Mouse (Mus musculus): ENCODE measurements around the gene Urad. TPM values are rescaled to one million over a fixed set of nuclear protein-coding genes. Genes with fewer than 3 reads are reported as not detected.

Gene Urad
- total RNA-seq, 4 experiments from 2014 or later, result not detected

DNA sequence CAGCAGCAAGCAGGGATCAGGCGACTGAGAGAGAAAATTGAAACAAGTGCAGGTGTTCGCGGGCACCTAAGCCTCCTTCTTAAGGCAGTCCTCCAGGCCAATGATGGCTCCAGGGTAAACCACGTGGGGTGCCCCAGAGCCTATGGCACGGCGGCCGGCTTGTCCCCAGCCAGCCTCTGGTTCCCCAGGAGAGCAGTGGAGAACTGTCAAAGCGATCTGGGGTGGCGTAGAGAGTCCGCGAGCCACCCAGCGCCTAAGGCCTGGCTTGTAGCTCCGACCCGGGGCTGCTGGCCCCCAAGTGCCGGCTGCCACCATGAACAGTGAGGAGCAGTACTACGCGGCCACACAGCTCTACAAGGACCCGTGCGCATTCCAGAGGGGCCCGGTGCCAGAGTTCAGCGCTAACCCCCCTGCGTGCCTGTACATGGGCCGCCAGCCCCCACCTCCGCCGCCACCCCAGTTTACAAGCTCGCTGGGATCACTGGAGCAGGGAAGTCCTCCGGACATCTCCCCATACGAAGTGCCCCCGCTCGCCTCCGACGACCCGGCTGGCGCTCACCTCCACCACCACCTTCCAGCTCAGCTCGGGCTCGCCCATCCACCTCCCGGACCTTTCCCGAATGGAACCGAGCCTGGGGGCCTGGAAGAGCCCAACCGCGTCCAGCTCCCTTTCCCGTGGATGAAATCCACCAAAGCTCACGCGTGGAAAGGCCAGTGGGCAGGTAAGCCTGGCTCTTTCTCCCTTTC, 52.1 kb downstream of the Urad start, which contains the start of gene Pdx1:
Pdx1 (plus strand) TSS at position 34 of the 747 bp plus-strand sequence.
- DNase-seq (ENCODE audit: low spot score), result no peak

DNA sequence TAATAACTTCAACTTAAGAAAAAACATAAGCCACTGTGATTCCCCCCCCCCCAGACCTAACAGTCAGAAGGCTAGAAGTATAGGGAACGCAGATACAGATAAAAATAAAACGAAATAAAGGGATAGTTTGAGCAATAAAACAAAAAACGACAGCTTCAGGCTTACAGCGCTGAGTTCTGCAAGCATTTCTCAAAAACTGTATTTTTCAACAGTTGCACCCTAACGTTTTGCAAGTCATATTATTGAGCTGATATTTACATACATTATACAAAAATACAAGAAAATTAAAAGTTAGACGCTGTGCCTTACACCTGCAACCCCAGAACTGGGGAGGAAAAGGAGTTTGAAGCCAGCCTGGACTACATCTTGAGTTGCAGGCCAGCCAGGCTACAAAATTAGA, 52.9 kb downstream of the Urad start:
- no peak for DNase-seq (ENCODE audit: low spot score)

DNA sequence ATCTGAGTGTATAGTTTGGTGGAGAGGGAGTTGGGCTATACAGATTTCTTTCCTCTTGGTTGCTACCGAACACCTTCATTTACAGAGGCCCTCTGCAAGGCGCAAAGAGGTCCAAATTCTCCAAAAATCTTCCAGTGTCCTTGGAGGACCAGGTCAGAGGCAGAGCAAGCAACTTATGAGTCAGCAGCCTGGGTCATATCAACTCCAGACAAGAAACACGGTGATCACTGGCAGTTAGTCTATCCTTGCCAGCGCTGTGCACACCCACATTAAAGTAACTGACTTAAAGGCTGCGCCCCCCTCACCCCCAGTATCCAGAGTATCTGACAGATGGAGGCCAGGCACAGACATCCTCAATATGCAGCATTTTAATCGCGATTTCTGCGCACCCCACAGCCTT, 53.5 kb downstream of the Urad start:
- no peak for DNase-seq (ENCODE audit: low spot score)

DNA sequence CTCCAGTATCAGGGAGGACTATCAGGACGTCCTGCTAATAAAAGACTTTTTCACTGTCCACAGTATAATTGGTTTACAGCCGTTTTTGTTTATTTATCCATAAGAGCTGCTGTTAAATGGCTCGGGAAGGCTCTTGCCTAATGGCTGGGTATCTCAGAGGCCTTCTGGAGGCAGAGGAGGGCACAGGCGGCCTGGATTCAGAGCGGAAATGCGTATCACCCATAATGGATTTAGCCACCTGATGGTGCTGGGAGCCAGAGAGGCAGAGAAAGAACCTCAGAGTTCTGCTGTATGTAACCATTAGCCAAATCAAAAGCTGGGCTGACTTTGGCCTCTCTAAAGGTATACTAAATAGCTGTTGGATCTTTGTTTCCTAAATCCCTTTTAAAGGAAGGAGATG, 54.8 kb downstream of the Urad start:
- no peak for DNase-seq (ENCODE audit: low spot score)

Small RNAs within 50 kb of the gene (microRNA-seq; reads per million reads assigned to microRNA genes)
- gene Mir7k, result not detected

Other genes with a start within 250 kb of the Urad start
- gene Lnx2, start 245.9 kb downstream of the Urad start, total RNA-seq (2022), result 10 to 100 TPM in 2 of 4 experiments, 1 to 10 TPM in 2; 7.4 to 11.5 (median 9.4) TPM
- gene Polr1d, start 245.4 kb downstream of the Urad start, total RNA-seq (2022), result 10 to 100 TPM; 66.0 to 75.4 (median 70.5) TPM
- gene Gsx1, start 133.7 kb downstream of the Urad start, total RNA-seq (2022), result not detected
- not detected for gene Pdx1, start 52.5 kb downstream of the Urad start, total RNA-seq (2022)
- gene Cdx2, start 15.2 kb downstream of the Urad start, total RNA-seq (2022), result not detected
- under 1 TPM in 1 of 4 experiments, not detected in 3; 0.17 TPM for gene Flt3, start 78.0 kb upstream of the Urad start, total RNA-seq (2022)
- 10 to 100 TPM; 27.8 to 37.4 (median 29.4) TPM for gene Pan3, start 107.7 kb upstream of the Urad start, total RNA-seq (2022)